Mouse (Mus musculus) heart, embryonic 16.5 days (tissue): ENCODE measurements at regions not wholly inside any gene's neighbourhood (a gene's known extent, or its start where the extent isn't known, plus 50 kb on each side); places are given as distances from the start of the nearest gene placed in this dataset.
A peak's percentile ranks its signal among the peaks of the same experiment; 100 is the strongest.

ENCODE experiments used
- ATAC-seq: fragments of 200-750 bp; cut with Nextera tagmentation; replicated peaks from 2 replicates; pipeline ENCODE4 v1.8.0; 2017; ENCODE audit warnings: moderate number of reproducible peaks; ENCODE audit not compliant: insufficient read depth, low FRiP score; ENCODE audit errors: extremely low read depth
- H3K27ac ChIP-seq: fragments of 300-500 bp; sonication (generic); 2 replicates; pipeline ENCODE4 v1.5.1; 2014; ENCODE audit warnings: mild to moderate bottlenecking, low read length, control low read depth, moderate library complexity
- H3K27me3 ChIP-seq: fragments of 300-500 bp; sonication (generic); 2 replicates; pipeline ENCODE4 v1.6.1; 2014; ENCODE audit warnings: low read length, mixed read lengths; ENCODE audit not compliant: control insufficient read depth, insufficient read depth
- H3K36me3 ChIP-seq: fragments of 300-500 bp; sonication (generic); 2 replicates; pipeline ENCODE4 v1.6.1; 2014; ENCODE audit not compliant: control insufficient read depth, insufficient read depth
- H3K4me1 ChIP-seq: fragments of 300-500 bp; sonication (generic); 2 replicates; pipeline ENCODE4 v1.6.1; 2014; ENCODE audit warnings: low read length, mixed read lengths; ENCODE audit not compliant: control insufficient read depth, insufficient read depth
- H3K4me2 ChIP-seq: fragments of 300-500 bp; sonication (generic); 2 replicates; pipeline ENCODE4 v1.6.1; 2014; ENCODE audit warnings: low read depth, mild to moderate bottlenecking, control low read depth, low read length
- H3K4me3 ChIP-seq: fragments of 300-500 bp; sonication (generic); 2 replicates; pipeline ENCODE4 v1.5.1; 2014; ENCODE audit warnings: mild to moderate bottlenecking, control low read depth, low read length
- H3K9ac ChIP-seq: fragments of 300-500 bp; sonication (generic); 2 replicates; pipeline ENCODE4 v1.6.1; 2014; ENCODE audit warnings: low read length, control low read depth
- H3K9me3 ChIP-seq: fragments of 300-500 bp; sonication (generic); replicated peaks from 2 replicates; pipeline ENCODE4 v1.6.1; 2016; ENCODE audit warnings: low read length; ENCODE audit not compliant: control insufficient read depth
- WGBS: fragments of 180-500 bp; shearing (Covaris S2); extraction: QIAGEN DNeasy Blood & Tissue Kit; methylation state at CpG from one replicate; pipeline ENCODE4 v1.1.7; 2014; 5-methylcytosine and 5-hydroxymethylcytosine counted together

- no peak overlapping the region for H3K27ac ChIP-seq
- H3K9me3 ChIP-seq, result 0 out of 2 replicates have a peak, but pooled peaks cover 6% of the 10 kb centered on the region
- no peak overlapping the region for H3K4me2 ChIP-seq
- ATAC-seq, result no peak
- no peaks in the 10 kb centered on the region for H3K27me3 ChIP-seq
- no peaks in the 10 kb centered on the region for H3K36me3 ChIP-seq
- no peaks in the 10 kb centered on the region for H3K4me1 ChIP-seq
- no peak overlapping the region for H3K4me3 ChIP-seq
- no peak overlapping the region for H3K9ac ChIP-seq
Observed at GRCm38 (mm10) chr11:30372924-30373323, 98.7 kb downstream of the 4930505A04Rik start.

- no peak for ATAC-seq
- 67% methylated on average over 1 of the region's 1 CpGs for WGBS
- no peak overlapping the region for H3K4me3 ChIP-seq
- 0 out of 2 replicates have a peak, but pooled peaks cover 6% of the 10 kb centered on the region for H3K9me3 ChIP-seq
- no peaks in the 10 kb centered on the region for H3K4me1 ChIP-seq
- H3K36me3 ChIP-seq, result no peaks in the 10 kb centered on the region
- no peak overlapping the region for H3K27ac ChIP-seq
- H3K4me2 ChIP-seq, result no peak overlapping the region
- H3K9ac ChIP-seq, result no peak overlapping the region
- no peaks in the 10 kb centered on the region for H3K27me3 ChIP-seq
Observed at GRCm38 (mm10) chr11:30371963-30372362, 99.7 kb downstream of the 4930505A04Rik start.

- Histone ChIP-seq H3K9me3 (0 out of 2 replicates have a peak, but pooled peaks cover 4% of the 10 kb centered on the region), H3K4me1 (no peaks in the 10 kb centered on the region), H3K9ac (no peak overlapping the region), H3K4me3 (no peak overlapping the region), H3K27ac (peak overlapping the region; percentile 39), H3K36me3 (no peaks in the 10 kb centered on the region), H3K4me2 (no peak overlapping the region), H3K27me3 (no peaks in the 10 kb centered on the region)
- ATAC-seq, result no peak; the same call in 1 of the 2 replicates
- whole genome bisulfite sequencing, result 67% methylated on average over 2 of the region's 2 CpGs
Observed at GRCm38 (mm10) chr11:30369601-30370240, 101.7 kb upstream of the Sptbn1 start.

GRCm38 (mm10) chr11:30367373-30368225 lies 99.6 kb upstream of the Sptbn1 start:
- Histone ChIP-seq H3K4me2 (no peak overlapping the region), H3K4me3 (no peak overlapping the region), H3K27ac (no peak overlapping the region), H3K9ac (no peak overlapping the region), H3K27me3 (no peaks in the 10 kb centered on the region), H3K9me3 (no peaks in the 10 kb centered on the region), H3K36me3 (no peaks in the 10 kb centered on the region), H3K4me1 (no peaks in the 10 kb centered on the region)
- no peak for ATAC-seq
- WGBS, result 65% methylated on average over 5 of the region's 5 CpGs

GRCm38 (mm10) chr11:30366491-30366890 lies 98.5 kb upstream of the Sptbn1 start:
- Histone ChIP-seq H3K4me1 (no peaks in the 10 kb centered on the region), H3K27me3 (no peaks in the 10 kb centered on the region), H3K36me3 (no peaks in the 10 kb centered on the region), H3K4me3 (no peak overlapping the region), H3K27ac (no peak overlapping the region), H3K9me3 (no peaks in the 10 kb centered on the region), H3K9ac (no peak overlapping the region), H3K4me2 (no peak overlapping the region)
- ATAC-seq, result no peak
- 90% methylated on average over 2 of the region's 2 CpGs for WGBS

- ATAC-seq, result no peak
- Histone ChIP-seq H3K4me3 (no peak overlapping the region), H3K36me3 (no peaks in the 10 kb centered on the region), H3K27me3 (no peaks in the 10 kb centered on the region), H3K27ac (no peak overlapping the region), H3K9ac (no peak overlapping the region), H3K9me3 (no peaks in the 10 kb centered on the region), H3K4me1 (no peaks in the 10 kb centered on the region), H3K4me2 (no peak overlapping the region)
- WGBS, result 55% methylated on average over 3 of the region's 3 CpGs
Observed at GRCm38 (mm10) chr11:30364993-30365392, 97.0 kb upstream of the Sptbn1 start.

GRCm38 (mm10) chr11:30364591-30364990 lies 96.6 kb upstream of the Sptbn1 start:
- Histone ChIP-seq H3K4me2 (no peak overlapping the region), H3K27me3 (no peaks in the 10 kb centered on the region), H3K9ac (no peak overlapping the region), H3K4me3 (no peak overlapping the region), H3K27ac (no peak overlapping the region), H3K4me1 (no peaks in the 10 kb centered on the region), H3K9me3 (no peaks in the 10 kb centered on the region), H3K36me3 (no peaks in the 10 kb centered on the region)
- no peak for ATAC-seq
- 66% methylated on average over 2 of the region's 2 CpGs for WGBS

- WGBS, result 73% methylated on average over 3 of the region's 3 CpGs
Observed at GRCm38 (mm10) chr11:30358196-30358595, 90.2 kb upstream of the Sptbn1 start.

GRCm38 (mm10) chr11:30355356-30355755 lies 87.4 kb upstream of the Sptbn1 start:
- no peaks in the 10 kb centered on the region for H3K27me3 ChIP-seq
- H3K4me3 ChIP-seq, result no peak overlapping the region
- H3K36me3 ChIP-seq, result no peaks in the 10 kb centered on the region

More at GRCm38 (mm10) chr11:30358196-30358595, 90.2 kb upstream of the Sptbn1 start:
- H3K9ac ChIP-seq, result no peak overlapping the region
- H3K4me1 ChIP-seq, result no peaks in the 10 kb centered on the region
- H3K27me3 ChIP-seq, result no peaks in the 10 kb centered on the region
- no peak overlapping the region for H3K4me2 ChIP-seq
- H3K27ac ChIP-seq, result no peak overlapping the region
- no peak overlapping the region for H3K4me3 ChIP-seq
- no peaks in the 10 kb centered on the region for H3K9me3 ChIP-seq
- H3K36me3 ChIP-seq, result no peaks in the 10 kb centered on the region
- ATAC-seq, result no peak

More at GRCm38 (mm10) chr11:30355356-30355755, 87.4 kb upstream of the Sptbn1 start:
- ATAC-seq, result no peak
- H3K9ac ChIP-seq, result no peak overlapping the region
- no peak overlapping the region for H3K4me2 ChIP-seq
- no peak overlapping the region for H3K27ac ChIP-seq
- no peaks in the 10 kb centered on the region for H3K9me3 ChIP-seq
- H3K4me1 ChIP-seq, result no peaks in the 10 kb centered on the region
